Mouse (Mus musculus) lung, embryonic 16.5 days (tissue): ENCODE measurements around the gene Gm6993. TPM values are rescaled to one million over a fixed set of nuclear protein-coding genes. Genes with fewer than 3 reads are reported as not detected.

Experiments
- ATAC-seq: fragments of 200-750 bp; cut with Nextera tagmentation; 2 replicates; pipeline ENCODE4 v1.8.0; 2017; ENCODE audit warnings: low read depth, mild to moderate bottlenecking, moderate library complexity
- H3K27ac ChIP-seq: fragments of 300-500 bp; sonication (generic); 2 replicates; pipeline ENCODE4 v1.5.1; 2014; ENCODE audit warnings: mild to moderate bottlenecking, control low read depth, low read length
- H3K27me3 ChIP-seq: fragments of 300-500 bp; sonication (generic); 2 replicates; pipeline ENCODE4 v1.6.1; 2014; ENCODE audit warnings: low read depth, low read length, mixed read lengths; ENCODE audit not compliant: control insufficient read depth, insufficient read depth
- H3K36me3 ChIP-seq: fragments of 300-500 bp; sonication (generic); 2 replicates; pipeline ENCODE4 v1.6.1; 2014; ENCODE audit warnings: low read length; ENCODE audit not compliant: control insufficient read depth, insufficient read depth
- H3K4me1 ChIP-seq: fragments of 300-500 bp; sonication (generic); replicated peaks from 2 replicates; pipeline ENCODE4 v1.6.1; 2014; ENCODE audit warnings: low read length, mixed read lengths; ENCODE audit not compliant: control insufficient read depth, insufficient read depth
- H3K4me2 ChIP-seq: fragments of 300-500 bp; sonication (generic); 2 replicates; pipeline ENCODE4 v1.6.1; 2014; ENCODE audit warnings: low read depth, low read length, control low read depth
- H3K4me3 ChIP-seq: fragments of 300-500 bp; sonication (generic); 2 replicates; pipeline ENCODE4 v1.5.1; 2014; ENCODE audit warnings: mild to moderate bottlenecking, low read length, control low read depth
- H3K9ac ChIP-seq: fragments of 300-500 bp; sonication (generic); 2 replicates; pipeline ENCODE4 v1.6.1; 2014; ENCODE audit warnings: low read length, control low read depth
- H3K9me3 ChIP-seq: fragments of 300-500 bp; sonication (generic); 2 replicates; pipeline ENCODE4 v1.6.1; 2016; ENCODE audit warnings: low read length; ENCODE audit not compliant: control insufficient read depth
- WGBS: fragments of 180-500 bp; shearing (Covaris S2); extraction: QIAGEN DNeasy Blood & Tissue Kit; methylation state at CpG from one replicate; pipeline ENCODE4 v1.1.7; 2014; 5-methylcytosine and 5-hydroxymethylcytosine counted together
- polyA plus RNA-seq: library from polyadenylated mRNA; unstranded; fragments of >200 nt; fragmentation: Nextera tagmentation; extraction: Ambion mirVana; gene quantifications from 2 replicates; pipeline ENCODE4 v1.2.1, GENCODE M21; 2015

Gene Gm6993
- polyA plus RNA-seq, 1 experiment from 2014 or later: not detected

GRCm38 (mm10) chr12:31266686-31267085 lies 26.1 kb downstream of the Gm6993 start:
- ATAC-seq: no peak
- Histone ChIP-seq H3K9ac (peak overlapping the region; percentile 85), H3K36me3 (peaks cover 4% of the 10 kb centered on the region; the same call in 1 of the 2 replicates), H3K9me3 (no peaks in the 10 kb centered on the region), H3K27me3 (no peaks in the 10 kb centered on the region), H3K27ac (no peak overlapping the region), H3K4me2 (peak overlapping the region; percentile 76), H3K4me1 (peaks cover 43% of the 10 kb centered on the region), H3K4me3 (peak overlapping the region; percentile 75)
- 6% methylated on average over 15 of the region's 15 CpGs for WGBS

GRCm38 (mm10) chr12:31267363-31267762 lies 26.8 kb downstream of the Gm6993 start:
- Histone ChIP-seq H3K27me3 (no peaks in the 10 kb centered on the region), H3K4me3 (peak overlapping the region; percentile 75), H3K36me3 (peaks cover 4% of the 10 kb centered on the region; the same call in 1 of the 2 replicates), H3K9me3 (no peaks in the 10 kb centered on the region), H3K4me1 (peaks cover 50% of the 10 kb centered on the region), H3K4me2 (peak overlapping the region; percentile 76), H3K27ac (no peak overlapping the region), H3K9ac (no peak overlapping the region)
- 27% methylated on average over 4 of the region's 4 CpGs for WGBS
- no peak for ATAC-seq

- Histone ChIP-seq H3K4me2 (peak overlapping the region; percentile 76), H3K27ac (peak overlapping the region; percentile 5; the same call in 1 of the 2 replicates), H3K4me3 (peak overlapping the region; percentile 5; the same call in 1 of the 2 replicates), H3K27me3 (no peaks in the 10 kb centered on the region), H3K4me1 (peaks cover 55% of the 10 kb centered on the region), H3K9me3 (no peaks in the 10 kb centered on the region), H3K9ac (0 out of 2 replicates have a peak overlapping the region, but pooled peaks have one; percentile 7), H3K36me3 (peaks cover 12% of the 10 kb centered on the region)
- WGBS: 52% methylated on average over 3 of the region's 3 CpGs
- ATAC-seq: no peak
Measured at GRCm38 (mm10) chr12:31268315-31268714, 27.7 kb downstream of the Gm6993 start.

GRCm38 (mm10) chr12:31269020-31269597 lies 28.5 kb downstream of the Gm6993 start:
- H3K4me3 ChIP-seq: no peak overlapping the region
- ATAC-seq: no peak
- H3K27ac ChIP-seq: peak overlapping the region; percentile 5; the same call in 1 of the 2 replicates
- H3K9me3 ChIP-seq: no peaks in the 10 kb centered on the region
- no peaks in the 10 kb centered on the region for H3K27me3 ChIP-seq
- 58% methylated on average over 12 of the region's 12 CpGs for WGBS
- H3K4me2 ChIP-seq: peak overlapping the region; percentile 26; the same call in 1 of the 2 replicates
- peak overlapping the region; percentile 5; the same call in 1 of the 2 replicates for H3K9ac ChIP-seq
- peaks cover 20% of the 10 kb centered on the region for H3K36me3 ChIP-seq
- peaks cover 54% of the 10 kb centered on the region for H3K4me1 ChIP-seq

- H3K9me3 ChIP-seq: no peaks in the 10 kb centered on the region
- H3K36me3 ChIP-seq: peaks cover 25% of the 10 kb centered on the region
- no peak for ATAC-seq
- H3K4me3 ChIP-seq: no peak overlapping the region
- H3K27ac ChIP-seq: peak overlapping the region; percentile 94
- H3K4me1 ChIP-seq: peaks cover 54% of the 10 kb centered on the region
- peak overlapping the region; percentile 5; the same call in 1 of the 2 replicates for H3K9ac ChIP-seq
- no peaks in the 10 kb centered on the region for H3K27me3 ChIP-seq
- H3K4me2 ChIP-seq: peak overlapping the region; percentile 45
- WGBS: 71% methylated on average over 10 of the region's 10 CpGs
Measured at GRCm38 (mm10) chr12:31270361-31270760, 29.8 kb downstream of the Gm6993 start.

GRCm38 (mm10) chr12:31270776-31271175 lies 30.2 kb downstream of the Gm6993 start:
- peak overlapping the region; percentile 5; the same call in 1 of the 2 replicates for H3K9ac ChIP-seq
- H3K36me3 ChIP-seq: peaks cover 28% of the 10 kb centered on the region
- peak overlapping the region; percentile 94 for H3K27ac ChIP-seq
- H3K4me3 ChIP-seq: peak overlapping the region; percentile 17; the same call in 1 of the 2 replicates
- H3K27me3 ChIP-seq: no peaks in the 10 kb centered on the region
- H3K4me1 ChIP-seq: peaks cover 54% of the 10 kb centered on the region
- H3K4me2 ChIP-seq: peak overlapping the region; percentile 45
- no peak for ATAC-seq
- H3K9me3 ChIP-seq: no peaks in the 10 kb centered on the region
- 31% methylated on average over 5 of the region's 5 CpGs for WGBS

- 2% methylated on average over 16 of the region's 16 CpGs for WGBS
- Histone ChIP-seq H3K9me3 (no peaks in the 10 kb centered on the region), H3K9ac (peak overlapping the region; percentile 37; the same call in 1 of the 2 replicates), H3K4me1 (peaks cover 54% of the 10 kb centered on the region), H3K4me3 (peak overlapping the region; percentile 17; the same call in 1 of the 2 replicates), H3K27me3 (no peaks in the 10 kb centered on the region), H3K27ac (peak overlapping the region; percentile 94), H3K4me2 (peak overlapping the region; percentile 45), H3K36me3 (peaks cover 36% of the 10 kb centered on the region)
- ATAC-seq: peak; percentile 78
Measured at GRCm38 (mm10) chr12:31271361-31272011, 30.9 kb downstream of the Gm6993 start.

GRCm38 (mm10) chr12:31272012-31272735 lies 31.6 kb downstream of the Gm6993 start:
- Histone ChIP-seq H3K27me3 (no peaks in the 10 kb centered on the region), H3K4me2 (peak overlapping the region; percentile 45), H3K4me1 (peaks cover 51% of the 10 kb centered on the region), H3K9ac (peak overlapping the region; percentile 37; the same call in 1 of the 2 replicates), H3K27ac (peak overlapping the region; percentile 94), H3K36me3 (peaks cover 36% of the 10 kb centered on the region), H3K9me3 (no peaks in the 10 kb centered on the region), H3K4me3 (0 out of 2 replicates have a peak overlapping the region, but pooled peaks have one; percentile 17)
- 29% methylated on average over 8 of the region's 8 CpGs for WGBS
- peak; percentile 30 for ATAC-seq

GRCm38 (mm10) chr12:31272846-31273245 lies 32.3 kb downstream of the Gm6993 start:
- Histone ChIP-seq H3K27me3 (no peaks in the 10 kb centered on the region), H3K4me2 (no peak overlapping the region), H3K4me3 (no peak overlapping the region), H3K4me1 (peaks cover 45% of the 10 kb centered on the region), H3K36me3 (peaks cover 38% of the 10 kb centered on the region), H3K9me3 (no peaks in the 10 kb centered on the region), H3K9ac (no peak overlapping the region), H3K27ac (no peak overlapping the region)
- WGBS: 70% methylated on average over 2 of the region's 2 CpGs
- ATAC-seq: no peak
